Mouse (Mus musculus) heart, postnatal 0 days (tissue): ENCODE results near the gene Crnkl1. TPM values are rescaled to one million over a fixed set of nuclear protein-coding genes. Genes with fewer than 3 reads are reported as not detected.

ENCODE experiments used
- ATAC-seq: fragments of 200-750 bp; cut with Nextera tagmentation; 2 replicates; pipeline ENCODE4 v1.8.0; 2017; ENCODE audit warnings: low read depth, moderate number of reproducible peaks, moderate library complexity; ENCODE audit not compliant: insufficient read depth
- DNase-seq: peaks from one replicate; pipeline ENCODE4 v3.0.0-alpha.2; 2016; ENCODE audit warnings: low spot score
- H3K27ac ChIP-seq: fragments of 300-500 bp; sonication (generic); 2 replicates; pipeline ENCODE4 v1.5.1; 2014; ENCODE audit warnings: low read depth, mild to moderate bottlenecking
- H3K27me3 ChIP-seq: fragments of 300-500 bp; sonication (generic); 2 replicates; pipeline ENCODE4 v1.6.1; 2014; ENCODE audit warnings: low read length, mixed read lengths; ENCODE audit not compliant: control insufficient read depth, insufficient read depth
- H3K36me3 ChIP-seq: fragments of 300-500 bp; sonication (generic); replicated peaks from 2 replicates; pipeline ENCODE4 v1.6.1; 2014; ENCODE audit warnings: low read length, mixed read lengths; ENCODE audit not compliant: control insufficient read depth, insufficient read depth
- H3K4me1 ChIP-seq: fragments of 300-500 bp; sonication (generic); 2 replicates; pipeline ENCODE4 v1.6.1; 2014; ENCODE audit warnings: antibody characterized with exemption; ENCODE audit not compliant: control insufficient read depth, insufficient read depth
- H3K4me2 ChIP-seq: fragments of 300-500 bp; sonication (generic); 2 replicates; pipeline ENCODE4 v1.6.1; 2014; ENCODE audit warnings: low read depth, mild to moderate bottlenecking, low read length, moderate library complexity
- H3K4me3 ChIP-seq: fragments of 300-500 bp; sonication (generic); 2 replicates; pipeline ENCODE4 v1.5.1; 2014; ENCODE audit warnings: low read depth, low read length
- H3K9ac ChIP-seq: fragments of 300-500 bp; sonication (generic); replicated peaks from 2 replicates; pipeline ENCODE4 v1.6.1; 2014; ENCODE audit warnings: low read depth, low read length, mixed read lengths
- H3K9me3 ChIP-seq: fragments of 300-500 bp; sonication (generic); replicated peaks from 2 replicates; pipeline ENCODE4 v1.6.1; 2016; ENCODE audit warnings: low read length; ENCODE audit not compliant: control insufficient read depth
- CTCF ChIP-seq: IDR thresholded peaks from 2 replicates; pipeline ENCODE4 v1.5.1; 2016; ENCODE audit warnings: antibody characterized with exemption, control low read depth, low read depth
- EP300 ChIP-seq: IDR thresholded peaks from 2 replicates; pipeline ENCODE4 v1.6.1; 2016; ENCODE audit warnings: antibody characterized with exemption, low read depth
- WGBS: fragments of 180-500 bp; shearing (Covaris S2); extraction: QIAGEN DNeasy Blood & Tissue Kit; methylation state at CpG from one replicate; pipeline ENCODE4 v1.1.7; 2014; 5-methylcytosine and 5-hydroxymethylcytosine counted together
- polyA plus RNA-seq: library from polyadenylated mRNA; unstranded; fragments of >200 nt; fragmentation: Nextera tagmentation; extraction: Ambion mirVana; gene quantifications from 2 replicates; pipeline ENCODE4 v1.2.1, GENCODE M21; 2015
- total RNA-seq: library from RNA; depleted of rRNA; stranded (reverse); fragments of >200 nt; gene quantifications from 2 replicates; pipeline ENCODE4 v1.2.3, GENCODE M21; 2014; ENCODE audit warnings: low replicate concordance

The Crnkl1 gene
- total and polyA plus RNA-seq, 2 experiments from 2014 or later = 9.4 to 15.5 TPM

GRCm38 (mm10) chr2:145880887-145881747 is 53.7 kb downstream of the Crnkl1 start:
- H3K27ac ChIP-seq = 0 out of 2 replicates have a peak overlapping the region, but pooled peaks have one; percentile 5
- H3K27me3 ChIP-seq = no peaks in the 10 kb centered on the region
- no peak overlapping the region for H3K9ac ChIP-seq
- peaks cover 77% of the 10 kb centered on the region for H3K36me3 ChIP-seq
- DNase-seq (no peak), ATAC-seq (no peak)
- no peaks in the 10 kb centered on the region for H3K9me3 ChIP-seq
- no peak overlapping the region for H3K4me3 ChIP-seq
- H3K4me2 ChIP-seq = no peak overlapping the region
- 0 out of 2 replicates have a peak, but pooled peaks cover 7% of the 10 kb centered on the region for H3K4me1 ChIP-seq
- 66% methylated on average over 11 of the region's 11 CpGs for WGBS
- TF ChIP-seq EP300 (no peak), CTCF (no peak)

GRCm38 (mm10) chr2:145877191-145877590 is 57.6 kb downstream of the Crnkl1 start:
- Histone ChIP-seq H3K27ac (no peak overlapping the region), H3K36me3 (peaks cover 56% of the 10 kb centered on the region), H3K9me3 (no peaks in the 10 kb centered on the region), H3K27me3 (no peaks in the 10 kb centered on the region), H3K4me1 (0 out of 2 replicates have a peak, but pooled peaks cover 9% of the 10 kb centered on the region), H3K9ac (no peak overlapping the region), H3K4me3 (no peak overlapping the region), H3K4me2 (no peak overlapping the region)
- ATAC-seq (no peak), DNase-seq (no peak)
- TF ChIP-seq EP300 = no peak
- no peak for TF ChIP-seq CTCF
- 90% methylated on average over 3 of the region's 3 CpGs for WGBS

- Histone ChIP-seq H3K4me3 (no peak overlapping the region), H3K4me1 (0 out of 2 replicates have a peak, but pooled peaks cover 9% of the 10 kb centered on the region), H3K9me3 (no peaks in the 10 kb centered on the region), H3K36me3 (peaks cover 41% of the 10 kb centered on the region), H3K27me3 (no peaks in the 10 kb centered on the region), H3K27ac (no peak overlapping the region), H3K4me2 (no peak overlapping the region), H3K9ac (no peak overlapping the region)
- DNase-seq = no peak
- TF ChIP-seq EP300 = no peak
- no peak for TF ChIP-seq CTCF
- WGBS = 66% methylated on average over 3 of the region's 3 CpGs
- no peak for ATAC-seq
Measured at GRCm38 (mm10) chr2:145874879-145875482, 59.8 kb downstream of the Crnkl1 start.

GRCm38 (mm10) chr2:145873953-145874352 is 60.9 kb downstream of the Crnkl1 start:
- H3K27ac ChIP-seq = no peak overlapping the region
- 32% methylated on average over 1 of the region's 1 CpGs for WGBS
- ATAC-seq (no peak), DNase-seq (no peak)
- no peak overlapping the region for H3K4me2 ChIP-seq
- H3K9ac ChIP-seq = no peak overlapping the region
- peaks cover 34% of the 10 kb centered on the region for H3K36me3 ChIP-seq
- no peak overlapping the region for H3K4me3 ChIP-seq
- no peak for TF ChIP-seq CTCF
- 0 out of 2 replicates have a peak, but pooled peaks cover 9% of the 10 kb centered on the region for H3K4me1 ChIP-seq
- no peaks in the 10 kb centered on the region for H3K27me3 ChIP-seq
- H3K9me3 ChIP-seq = no peaks in the 10 kb centered on the region

GRCm38 (mm10) chr2:145872099-145872498 is 62.7 kb downstream of the Crnkl1 start:
- H3K4me3 ChIP-seq = no peak overlapping the region
- 0 out of 2 replicates have a peak, but pooled peaks cover 9% of the 10 kb centered on the region for H3K4me1 ChIP-seq
- no peak overlapping the region for H3K9ac ChIP-seq
- peaks cover 28% of the 10 kb centered on the region for H3K36me3 ChIP-seq
- TF ChIP-seq EP300 (no peak), CTCF (no peak)
- no peak overlapping the region for H3K27ac ChIP-seq
- no peaks in the 10 kb centered on the region for H3K9me3 ChIP-seq
- no peak for DNase-seq
- no peaks in the 10 kb centered on the region for H3K27me3 ChIP-seq
- WGBS = 88% methylated on average over 1 of the region's 1 CpGs
- no peak for ATAC-seq
- no peak overlapping the region for H3K4me2 ChIP-seq
